Mouse (Mus musculus): Measurements from ENCODE around the gene Grwd1. TPM values are rescaled to one million over a fixed set of nuclear protein-coding genes. Genes with fewer than 3 reads are reported as not detected.

Gene Grwd1
- polyA plus RNA-seq, 1 experiment from 2014 or later = 57.3 TPM

GRCm38 (mm10) chr7:45798511-45798836, 32.3 kb downstream of the Grwd1 start:
- ATAC-seq (ENCODE audit: insufficient number of reproducible peaks, low FRiP score, low TSS enrichment, low read depth) = no peak
- no peaks in the 10 kb centered on the region for H3K9me3 ChIP-seq (replicated peaks)
- 1% methylated on average over 19 of the region's 19 CpGs for WGBS
- peak overlapping the region; percentile 47 for H3K4me3 ChIP-seq (replicated peaks)
- peak overlapping the region; percentile 75 for H3K4me2 ChIP-seq (replicated peaks)
- H3K27me3 ChIP-seq = peaks cover 21% of the 10 kb centered on the region
- no peak overlapping the region for H3K27ac ChIP-seq (replicated peaks)
- H3K36me3 ChIP-seq = peaks cover 16% of the 10 kb centered on the region; the same call in 1 of the 2 replicates
- H3K9ac ChIP-seq = peak overlapping the region; percentile 41
- H3K4me1 ChIP-seq = peaks cover 30% of the 10 kb centered on the region

GRCm38 (mm10) chr7:45797661-45798510, 32.9 kb downstream of the Grwd1 start:
- peaks cover 30% of the 10 kb centered on the region for H3K4me1 ChIP-seq
- H3K27ac ChIP-seq (replicated peaks) = no peak overlapping the region
- H3K9me3 ChIP-seq (replicated peaks) = no peaks in the 10 kb centered on the region
- no peak for ATAC-seq (ENCODE audit: insufficient number of reproducible peaks, low FRiP score, low TSS enrichment, low read depth)
- H3K9ac ChIP-seq = peak overlapping the region; percentile 41
- H3K27me3 ChIP-seq = peaks cover 21% of the 10 kb centered on the region
- 2% methylated on average over 60 of the region's 60 CpGs for WGBS
- peaks cover 19% of the 10 kb centered on the region for H3K36me3 ChIP-seq
- peak overlapping the region; percentile 75 for H3K4me2 ChIP-seq (replicated peaks)
- H3K4me3 ChIP-seq (replicated peaks) = peak overlapping the region; percentile 47

GRCm38 (mm10) chr7:45796950-45797349, 33.8 kb downstream of the Grwd1 start:
- 36% methylated on average over 6 of the region's 6 CpGs for WGBS
- Histone ChIP-seq H3K4me1 (peaks cover 30% of the 10 kb centered on the region), H3K36me3 (peaks cover 19% of the 10 kb centered on the region), H3K4me2 (replicated peaks) (no peak overlapping the region), H3K9ac (no peak overlapping the region), H3K9me3 (replicated peaks) (no peaks in the 10 kb centered on the region), H3K4me3 (replicated peaks) (no peak overlapping the region), H3K27ac (replicated peaks) (no peak overlapping the region), H3K27me3 (peaks cover 21% of the 10 kb centered on the region)
- no peak for ATAC-seq (ENCODE audit: insufficient number of reproducible peaks, low FRiP score, low TSS enrichment, low read depth)

DNA sequence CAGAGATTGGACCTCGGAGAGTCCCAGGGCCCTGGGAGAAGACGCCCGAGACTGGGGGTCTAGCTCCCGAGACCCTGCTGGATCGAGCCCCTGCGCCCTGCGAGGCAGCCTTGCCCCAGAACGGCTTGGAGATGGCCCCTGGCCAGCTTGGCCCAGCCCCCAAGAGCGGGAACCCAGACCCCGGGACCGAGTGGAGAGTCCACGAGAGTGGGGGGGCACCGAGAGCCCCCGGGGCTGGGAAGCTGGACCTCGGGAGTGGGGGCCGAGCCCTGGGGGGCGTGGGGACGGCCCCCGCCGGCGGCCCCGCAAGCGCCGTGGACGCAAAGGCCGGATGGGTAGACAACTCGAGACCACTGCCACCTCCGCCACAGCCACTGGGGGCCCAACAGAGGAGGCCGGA, 35.8 kb downstream of the Grwd1 start:
- Histone ChIP-seq H3K4me1 (peaks cover 17% of the 10 kb centered on the region), H3K4me2 (replicated peaks) (no peak overlapping the region), H3K36me3 (peaks cover 30% of the 10 kb centered on the region), H3K9ac (no peak overlapping the region), H3K27me3 (peaks cover 21% of the 10 kb centered on the region), H3K27ac (replicated peaks) (no peak overlapping the region), H3K4me3 (replicated peaks) (no peak overlapping the region), H3K9me3 (replicated peaks) (no peaks in the 10 kb centered on the region)
- 96% methylated on average over 29 of the region's 29 CpGs for WGBS
- ATAC-seq (ENCODE audit: insufficient number of reproducible peaks, low FRiP score, low TSS enrichment, low read depth) = no peak

GRCm38 (mm10) chr7:45793969-45794585, 36.7 kb downstream of the Grwd1 start:
- Histone ChIP-seq H3K36me3 (peaks cover 36% of the 10 kb centered on the region), H3K4me2 (replicated peaks) (no peak overlapping the region), H3K4me1 (peaks cover 15% of the 10 kb centered on the region), H3K9ac (no peak overlapping the region), H3K27ac (replicated peaks) (no peak overlapping the region), H3K9me3 (replicated peaks) (no peaks in the 10 kb centered on the region), H3K27me3 (peaks cover 21% of the 10 kb centered on the region), H3K4me3 (replicated peaks) (no peak overlapping the region)
- no peak for ATAC-seq (ENCODE audit: insufficient number of reproducible peaks, low FRiP score, low TSS enrichment, low read depth)
- WGBS = 90% methylated on average over 43 of the region's 44 CpGs

- Histone ChIP-seq H3K27ac (replicated peaks) (no peak overlapping the region), H3K4me2 (replicated peaks) (no peak overlapping the region), H3K4me1 (peaks cover 10% of the 10 kb centered on the region), H3K9me3 (replicated peaks) (no peaks in the 10 kb centered on the region), H3K27me3 (peaks cover 15% of the 10 kb centered on the region), H3K4me3 (replicated peaks) (no peak overlapping the region), H3K36me3 (peaks cover 39% of the 10 kb centered on the region), H3K9ac (no peak overlapping the region)
- WGBS = 84% methylated on average over 24 of the region's 24 CpGs
- no peak for ATAC-seq (ENCODE audit: insufficient number of reproducible peaks, low FRiP score, low TSS enrichment, low read depth)
Measured at GRCm38 (mm10) chr7:45793240-45793639, 37.5 kb downstream of the Grwd1 start.

DNA sequence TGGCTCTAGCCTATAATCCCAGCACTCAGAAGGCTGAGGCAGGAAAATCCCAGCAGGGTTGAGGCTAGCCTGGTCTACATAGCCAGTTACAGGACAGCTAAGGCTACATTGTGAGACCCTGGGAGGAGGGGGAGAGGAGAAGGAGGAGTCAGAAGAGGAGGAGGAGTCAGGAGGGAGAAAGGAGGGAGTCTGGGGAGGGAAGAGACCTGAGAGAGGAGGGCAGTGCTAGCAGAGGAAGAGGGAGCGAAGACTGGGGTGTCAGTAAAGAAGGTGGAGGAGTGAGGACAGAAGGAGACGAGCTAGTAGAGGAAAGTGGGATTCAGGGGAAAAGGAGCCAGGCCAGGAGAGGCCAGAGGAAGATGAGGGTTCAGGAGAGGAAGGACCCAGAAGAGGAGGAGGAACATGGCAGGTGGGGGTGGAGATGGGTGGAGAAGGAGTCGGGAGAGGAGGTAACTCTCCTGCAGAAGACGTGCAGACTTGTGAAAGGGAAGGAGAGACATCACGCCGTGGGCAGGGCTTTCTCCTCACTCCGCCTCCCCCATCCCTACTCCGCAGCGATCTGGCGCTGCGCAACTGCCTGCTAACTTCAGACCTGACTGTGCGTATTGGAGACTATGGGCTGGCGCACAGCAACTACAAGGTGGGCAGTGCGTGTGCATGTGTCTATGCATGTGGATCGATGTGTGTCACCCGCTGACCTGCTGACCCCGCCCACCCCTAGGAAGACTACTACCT, 38.8 kb downstream of the Grwd1 start:
- Histone ChIP-seq H3K4me3 (replicated peaks) (no peak overlapping the region), H3K4me1 (peaks cover 7% of the 10 kb centered on the region), H3K27ac (replicated peaks) (no peak overlapping the region), H3K9me3 (replicated peaks) (no peaks in the 10 kb centered on the region), H3K27me3 (peaks cover 2% of the 10 kb centered on the region), H3K36me3 (peaks cover 39% of the 10 kb centered on the region), H3K4me2 (replicated peaks) (no peak overlapping the region), H3K9ac (no peak overlapping the region)
- ATAC-seq (ENCODE audit: insufficient number of reproducible peaks, low FRiP score, low TSS enrichment, low read depth) = no peak
- WGBS = 76% methylated on average over 17 of the region's 17 CpGs

- no peak for ATAC-seq (ENCODE audit: insufficient number of reproducible peaks, low FRiP score, low TSS enrichment, low read depth)
- no peak overlapping the region; the same call in 1 of the 2 replicates for H3K9ac ChIP-seq
- peaks cover 19% of the 10 kb centered on the region for H3K4me1 ChIP-seq
- no peaks in the 10 kb centered on the region for H3K9me3 ChIP-seq (replicated peaks)
- no peak overlapping the region for H3K27ac ChIP-seq (replicated peaks)
- H3K4me3 ChIP-seq (replicated peaks) = no peak overlapping the region
- H3K27me3 ChIP-seq = no peaks in the 10 kb centered on the region
- no peak overlapping the region for H3K4me2 ChIP-seq (replicated peaks)
- H3K36me3 ChIP-seq = peaks cover 39% of the 10 kb centered on the region
- WGBS = 65% methylated on average over 6 of the region's 6 CpGs
Measured at GRCm38 (mm10) chr7:45790721-45791120, 40.0 kb downstream of the Grwd1 start.

DNA sequence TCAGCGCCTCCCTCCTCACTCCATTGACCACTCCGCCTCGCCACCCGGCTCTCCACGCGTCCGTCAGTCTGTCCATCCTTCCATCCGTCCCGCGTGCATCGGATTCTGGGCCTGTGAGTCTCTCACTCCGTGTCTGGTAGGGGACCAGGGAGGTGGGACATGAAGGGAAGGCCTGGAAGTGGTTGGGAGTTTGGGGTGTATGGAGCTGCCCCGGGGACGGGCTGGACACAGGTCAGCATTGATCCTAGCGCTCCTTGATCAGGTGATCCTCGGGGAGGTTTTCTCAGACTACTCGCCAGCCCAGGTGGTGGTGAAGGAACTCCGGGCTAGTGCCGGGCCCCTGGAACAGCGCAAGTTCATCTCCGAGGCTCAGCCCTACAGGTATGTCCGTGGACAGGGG, 43.1 kb downstream of the Grwd1 start:
- no peak overlapping the region for H3K4me3 ChIP-seq (replicated peaks)
- no peaks in the 10 kb centered on the region for H3K27me3 ChIP-seq
- H3K36me3 ChIP-seq = peaks cover 19% of the 10 kb centered on the region
- no peak for ATAC-seq (ENCODE audit: insufficient number of reproducible peaks, low FRiP score, low TSS enrichment, low read depth)
- no peak overlapping the region for H3K27ac ChIP-seq (replicated peaks)
- WGBS = 88% methylated on average over 22 of the region's 22 CpGs
- H3K9me3 ChIP-seq (replicated peaks) = no peaks in the 10 kb centered on the region
- no peak overlapping the region for H3K4me2 ChIP-seq (replicated peaks)
- H3K9ac ChIP-seq = no peak overlapping the region
- peaks cover 43% of the 10 kb centered on the region for H3K4me1 ChIP-seq

- WGBS = 9% methylated on average over 17 of the region's 17 CpGs
- Histone ChIP-seq H3K27ac (replicated peaks) (peak overlapping the region; percentile 48; the same call in 1 of the 2 replicates), H3K9me3 (replicated peaks) (no peaks in the 10 kb centered on the region), H3K4me2 (replicated peaks) (peak overlapping the region; percentile 96), H3K36me3 (peaks cover 19% of the 10 kb centered on the region), H3K27me3 (no peaks in the 10 kb centered on the region), H3K4me1 (peaks cover 43% of the 10 kb centered on the region), H3K9ac (peak overlapping the region; percentile 15; the same call in 1 of the 2 replicates), H3K4me3 (replicated peaks) (peak overlapping the region; percentile 66)
- peak; percentile 35; the same call in 1 of the 2 replicates for ATAC-seq (ENCODE audit: insufficient number of reproducible peaks, low FRiP score, low TSS enrichment, low read depth)
Measured at GRCm38 (mm10) chr7:45786661-45787413, 43.9 kb downstream of the Grwd1 start.

Measured in embryonic facial prominence, embryonic 15.5 days (tissue).